Mouse (Mus musculus): ENCODE data around the gene Pltp. TPM values are rescaled to one million over a fixed set of nuclear protein-coding genes. Genes with fewer than 3 reads are reported as not detected.
A peak's percentile ranks its signal among the peaks of the same experiment; 100 is the strongest.
"Not testable (repeated sequence)": the region's sequence is repeated elsewhere in the genome, so short reads cannot be mapped to it uniquely, and the experiment has no call there.

Gene Pltp
- total RNA-seq, 2 experiments from 2014 or later, result 63.8 to 79.4 TPM

DNA sequence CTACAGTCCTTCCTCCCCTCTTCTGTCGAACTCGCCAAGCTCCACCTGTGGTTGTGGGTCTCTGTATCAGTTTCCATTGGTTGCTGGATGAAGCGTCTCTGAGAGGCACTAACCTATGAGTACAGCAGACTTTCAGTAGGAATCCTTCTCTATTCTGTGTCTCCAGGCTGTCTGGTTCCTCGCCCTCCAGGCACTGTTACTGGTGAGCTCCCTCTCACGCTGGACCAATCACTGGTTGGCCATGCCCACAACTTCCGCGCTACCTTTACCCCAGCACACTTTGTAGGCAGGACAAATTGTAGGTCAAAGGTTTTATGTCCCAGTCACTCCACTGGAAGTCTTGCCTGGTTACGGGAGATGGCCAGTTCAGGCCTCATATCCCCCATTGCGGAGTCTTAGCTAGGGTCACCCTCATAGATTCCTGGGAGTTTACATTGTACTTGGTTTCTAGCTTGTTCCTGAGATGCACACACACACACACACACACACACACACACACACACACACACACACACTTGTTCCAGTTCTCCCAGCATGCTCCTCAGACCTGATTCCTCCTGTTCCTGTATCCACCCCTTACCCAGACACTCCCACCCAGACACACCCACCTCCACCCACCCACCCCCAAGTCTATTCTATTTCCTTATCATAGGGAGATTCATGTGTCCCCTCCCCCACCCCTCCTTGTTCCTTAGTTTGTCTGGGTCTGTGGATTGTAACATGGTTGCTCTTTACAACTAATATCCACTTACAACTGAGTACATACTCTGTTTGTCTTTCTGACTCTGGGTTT is 2.3 kb upstream of the Pltp start:
- intact Hi-C loops (cut with DNase I), result no loop called here
- no peak for DNase-seq (ENCODE audit: extremely low spot score in 1 of 2, low spot score in 2 of 2)

DNA sequence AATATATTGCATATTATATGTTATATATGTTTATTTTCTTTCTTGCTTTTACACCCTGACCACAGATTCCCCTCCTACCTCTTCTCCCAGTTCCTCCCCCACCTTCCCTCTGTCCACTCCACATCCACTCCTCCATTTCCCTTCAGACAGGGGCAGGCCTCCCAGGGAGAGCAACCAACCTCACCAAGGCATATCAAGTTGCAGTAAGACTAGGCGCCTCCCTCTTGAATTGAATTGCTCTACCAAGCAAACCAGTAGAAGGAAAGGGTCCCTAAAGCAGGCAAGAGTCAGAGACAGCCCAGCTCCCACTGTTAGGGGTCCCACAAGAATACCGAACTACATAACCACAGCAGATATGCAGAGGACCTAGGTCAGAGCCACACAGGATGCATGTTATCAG is 1.6 kb upstream of the Pltp start:
- intact Hi-C loops (cut with DNase I), result no loop called here
- DNase-seq (ENCODE audit: extremely low spot score in 1 of 2, low spot score in 2 of 2), result no peak

DNA sequence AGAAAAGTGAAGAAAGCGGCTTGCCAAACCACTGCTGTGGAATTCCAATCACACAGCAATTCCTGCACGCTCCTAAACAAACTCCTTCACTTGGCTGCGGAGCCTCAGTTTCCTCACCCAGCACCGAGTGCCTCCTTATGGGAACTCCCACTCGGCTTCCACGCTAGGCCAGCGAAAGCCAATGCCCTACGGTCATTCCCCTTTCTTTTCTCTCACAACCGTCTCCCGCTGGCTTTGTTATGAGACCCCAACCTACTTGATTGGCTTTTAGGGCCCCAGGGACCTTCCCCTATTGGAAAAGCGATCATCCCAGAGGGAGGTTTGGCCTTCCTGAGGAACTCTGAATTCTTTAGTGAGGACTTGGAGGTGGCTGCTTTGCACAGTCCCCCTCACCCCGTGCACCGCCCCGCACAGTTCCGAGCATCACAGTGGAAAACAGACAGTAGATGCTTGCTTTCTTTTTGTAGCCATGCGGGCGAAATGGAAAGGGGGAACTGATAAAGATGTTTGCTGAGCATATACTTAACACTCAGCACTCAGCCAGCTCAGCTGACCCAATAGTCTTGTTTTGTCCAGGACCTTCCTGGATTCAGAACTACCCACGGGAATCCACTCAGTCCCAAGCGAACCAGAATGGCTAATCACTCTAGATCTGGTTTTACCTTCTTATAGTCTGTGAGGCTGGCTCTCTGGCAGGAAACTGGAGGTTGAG is 487 bp upstream of the Pltp start:
- DNase-seq (ENCODE audit: extremely low spot score in 1 of 2, low spot score in 2 of 2), result no peak
- intact Hi-C loops (cut with DNase I), result no loop called here

DNA sequence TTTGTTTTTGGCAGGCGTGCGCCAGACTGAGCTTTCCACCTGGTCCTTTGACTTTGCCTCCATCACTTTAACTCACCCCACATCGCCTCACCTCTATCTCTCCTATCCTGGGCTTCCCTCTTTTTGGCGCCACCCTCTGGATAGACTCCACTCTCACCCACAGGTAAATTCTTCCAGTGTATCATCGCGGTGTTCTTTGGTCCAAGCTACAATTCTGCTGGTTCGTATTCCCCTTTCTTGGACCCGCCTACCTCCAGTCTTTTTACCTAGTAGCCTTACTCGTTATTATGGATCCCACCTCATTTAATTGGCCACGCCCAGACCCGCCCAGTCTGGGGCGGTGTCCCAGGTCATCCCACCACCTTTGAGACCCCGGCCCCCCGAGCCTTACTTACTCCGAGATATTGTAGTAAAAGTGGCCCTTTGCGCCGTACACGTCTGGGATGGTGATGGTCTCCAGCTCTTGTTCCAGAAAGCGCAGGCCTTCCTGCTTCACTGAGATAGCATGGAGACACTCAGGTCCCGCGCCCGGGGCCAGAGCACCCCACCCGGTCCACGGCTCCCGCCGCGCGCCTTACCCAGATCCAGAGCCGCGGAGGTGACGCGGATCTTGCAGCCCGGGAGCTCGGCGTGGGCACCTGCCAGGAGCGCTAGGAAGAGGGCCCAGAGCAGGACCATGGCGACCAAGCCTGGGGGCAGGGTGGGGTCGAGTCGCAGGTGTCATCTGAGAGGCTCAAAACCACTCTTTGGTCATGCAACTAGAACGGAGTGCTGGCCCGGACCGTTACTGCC is 1.0 kb downstream of the Pltp start:
- intact Hi-C loops (cut with DNase I), result no loop called here
- DNase-seq (ENCODE audit: extremely low spot score in 1 of 2, low spot score in 2 of 2), result peak in 1 of 2 experiments; percentile 53

DNA sequence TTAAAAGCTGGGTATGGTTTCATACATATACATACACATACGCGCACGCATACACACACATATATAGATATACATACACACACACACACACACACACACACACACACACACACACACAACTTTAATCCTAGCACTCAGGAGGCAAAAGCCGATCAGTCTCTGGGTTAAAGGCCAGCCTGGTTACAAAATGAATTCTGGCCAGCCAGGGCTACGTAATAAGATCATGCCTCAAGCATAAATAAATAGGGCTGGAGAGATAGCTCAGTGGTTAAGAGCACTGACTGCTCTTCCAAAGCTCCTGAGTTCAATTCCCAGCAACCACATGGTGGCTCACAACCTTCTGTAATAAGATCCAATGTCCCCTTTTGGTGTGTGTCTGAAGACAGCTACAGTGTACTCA is 1.9 kb downstream of the Pltp start:
- DNase-seq (ENCODE audit: extremely low spot score in 1 of 2, low spot score in 2 of 2); intact Hi-C loops (cut with DNase I): not testable (repeated sequence)

DNA sequence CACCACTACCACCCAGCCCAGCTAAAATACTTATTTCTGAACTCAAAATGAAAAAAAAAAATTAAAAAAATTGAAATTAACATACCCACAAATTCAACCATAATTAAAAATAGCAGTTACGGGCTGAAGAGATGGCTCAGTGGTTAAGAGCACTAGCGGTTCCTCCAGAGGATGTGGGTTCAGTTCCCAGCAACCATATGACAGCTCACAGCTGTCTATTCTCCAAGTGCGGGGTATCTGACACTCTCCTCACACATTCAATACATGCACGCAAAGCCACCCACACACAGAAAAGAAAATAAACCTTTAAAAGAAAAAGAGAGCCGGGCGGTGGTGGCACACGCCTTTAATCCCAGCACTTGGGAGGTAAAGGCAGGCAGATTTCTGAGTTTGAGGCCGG is 7.5 kb downstream of the Pltp start:
- intact Hi-C loops (cut with DNase I), result no loop called here
- no peak for DNase-seq (ENCODE audit: extremely low spot score in 1 of 2, low spot score in 2 of 2)

DNA sequence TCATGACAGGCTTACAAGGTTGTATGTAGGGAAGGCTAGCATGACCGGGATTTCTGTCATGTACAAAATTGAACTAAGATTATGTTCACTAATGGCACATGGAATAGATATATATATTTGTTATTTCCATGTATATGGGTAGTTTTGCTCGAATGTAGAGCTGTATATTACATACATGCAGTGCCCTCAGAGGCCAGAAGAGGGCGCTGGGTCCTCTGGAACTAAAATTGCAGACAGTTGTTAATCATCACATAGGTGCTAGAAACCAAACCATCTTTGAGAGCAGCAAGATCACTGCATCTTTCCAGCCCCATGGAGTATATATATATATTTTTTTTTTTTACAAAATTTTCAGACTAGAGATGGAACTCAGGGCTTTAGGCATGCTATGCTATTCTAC is 11.7 kb downstream of the Pltp start:
- intact Hi-C loops (cut with DNase I), result no loop called here

DNA sequence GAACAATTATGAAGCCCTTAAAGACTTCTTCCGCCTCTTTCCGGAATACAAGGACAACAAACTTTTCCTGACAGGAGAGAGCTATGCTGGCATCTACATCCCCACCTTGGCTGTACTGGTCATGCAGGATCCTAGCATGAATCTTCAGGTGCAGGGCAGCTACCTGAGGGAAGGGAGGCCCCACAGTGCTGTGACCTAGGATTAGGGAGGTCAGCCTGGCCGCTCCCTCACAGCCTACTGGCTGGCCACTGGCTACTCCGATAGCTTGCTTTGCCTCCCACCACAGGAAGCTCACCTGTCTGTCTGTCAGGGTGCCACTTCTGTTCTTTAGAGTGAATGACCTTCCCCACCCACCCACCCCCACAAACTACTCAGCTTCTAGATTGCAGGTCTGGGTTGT is 22.3 kb downstream of the Pltp start:
- no peak for DNase-seq (ENCODE audit: extremely low spot score in 1 of 2, low spot score in 2 of 2)
- intact Hi-C loops (cut with DNase I), result no loop called here

More for the DNA sequence above, 11.7 kb downstream of the Pltp start:
- DNase-seq (ENCODE audit: extremely low spot score in 1 of 2, low spot score in 2 of 2), result no peak

DNA sequence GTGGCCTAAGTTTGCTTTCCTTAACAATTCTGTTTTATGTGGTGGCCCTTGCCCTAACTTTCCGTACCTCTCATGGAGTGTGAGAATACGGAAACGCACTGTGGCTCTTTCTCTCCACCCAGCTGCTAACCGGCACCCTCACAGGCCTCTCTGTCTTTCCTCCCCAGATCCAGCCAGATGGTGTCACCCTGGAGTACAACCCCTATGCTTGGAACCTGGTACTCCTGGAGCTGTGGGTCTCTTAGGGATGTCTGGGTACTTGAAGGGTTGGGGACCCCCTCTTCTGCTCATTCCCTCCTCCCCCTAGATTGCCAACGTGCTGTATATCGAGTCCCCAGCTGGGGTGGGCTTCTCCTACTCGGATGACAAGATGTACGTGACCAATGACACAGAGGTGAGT is 23.0 kb downstream of the Pltp start:
- intact Hi-C loops (cut with DNase I), result no loop called here
- DNase-seq (ENCODE audit: extremely low spot score in 1 of 2, low spot score in 2 of 2), result no peak

DNA sequence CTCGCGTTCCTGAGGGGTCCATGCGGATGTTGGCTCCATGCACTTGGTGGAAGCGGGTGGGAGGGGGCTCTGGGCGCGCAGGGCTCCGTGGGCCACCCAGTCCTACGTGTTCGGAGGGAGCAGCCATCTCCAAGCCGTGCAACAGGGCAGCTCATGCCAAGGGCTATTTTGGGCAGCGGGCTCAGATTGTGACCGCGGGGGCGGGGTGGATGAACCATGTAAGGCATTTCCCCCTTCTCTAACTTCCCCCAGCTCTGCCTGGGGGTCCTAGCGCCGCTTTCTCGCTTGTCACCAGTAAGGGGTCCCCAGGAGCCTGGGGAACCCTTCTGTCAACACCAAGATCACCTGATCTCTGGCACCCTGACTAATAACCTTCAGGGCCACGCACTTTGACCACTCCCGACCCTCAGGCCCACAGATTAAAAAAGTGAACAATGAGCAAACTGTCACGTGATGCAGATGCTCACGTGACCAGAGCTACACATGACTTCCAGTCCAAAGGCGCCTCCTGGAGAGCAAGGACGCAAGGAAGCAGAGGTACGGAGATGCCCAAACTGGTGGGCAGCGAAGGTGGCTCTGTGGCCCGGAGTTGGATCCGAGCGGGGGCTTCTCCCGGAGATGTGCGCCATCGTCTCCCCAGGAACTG is 24.1 kb downstream of the Pltp start, which contains the start of gene Neurl2:
Gene Neurl2 (minus strand): TSS at position 143 of the 646 bp plus-strand sequence.
- DNase-seq (ENCODE audit: extremely low spot score in 1 of 2, low spot score in 2 of 2), result peak; percentile 94
- intact Hi-C loops (cut with DNase I), result loop anchor here (2.0 kb wide), 1 partner anchor 45 kb away; the partner anchor contains the start of gene Pcif1

DNA sequence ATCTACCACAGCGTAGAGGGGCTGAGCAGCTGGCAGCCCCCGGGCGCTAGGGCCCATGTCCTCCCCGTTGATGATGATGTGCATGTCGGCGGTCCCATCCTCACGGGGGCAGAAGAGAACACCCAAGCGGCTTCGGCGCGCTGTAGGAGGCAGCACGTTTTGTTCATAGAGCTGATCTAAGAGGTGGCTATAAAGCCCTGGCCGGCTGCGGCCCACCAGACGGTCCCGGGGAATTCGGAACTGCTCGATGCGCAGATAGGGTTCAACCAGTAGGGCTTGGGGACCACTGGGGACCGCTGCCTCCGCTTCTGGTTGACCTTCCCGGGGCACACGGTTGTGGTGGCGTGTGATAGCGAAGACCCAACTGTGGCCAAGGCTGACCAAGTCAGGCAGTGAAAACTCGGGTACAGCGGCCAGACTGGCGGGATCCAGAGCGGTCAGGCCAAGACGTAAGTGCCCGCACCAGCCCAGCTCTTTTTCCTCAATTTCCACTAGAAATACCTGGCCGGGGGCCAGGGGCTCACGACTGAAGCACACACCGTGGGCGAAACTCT is 24.7 kb downstream of the Pltp start, which contains the start of gene Ctsa:
Gene Ctsa (plus strand): TSS at position 126 of the 554 bp plus-strand sequence.
- DNase-seq (ENCODE audit: extremely low spot score in 1 of 2, low spot score in 2 of 2), result peak; percentile 68 to 87
- intact Hi-C loops (cut with DNase I), result loop anchor here (2.0 kb wide), 1 partner anchor 46 kb away; the partner anchor contains the start of gene Pcif1

DNA sequence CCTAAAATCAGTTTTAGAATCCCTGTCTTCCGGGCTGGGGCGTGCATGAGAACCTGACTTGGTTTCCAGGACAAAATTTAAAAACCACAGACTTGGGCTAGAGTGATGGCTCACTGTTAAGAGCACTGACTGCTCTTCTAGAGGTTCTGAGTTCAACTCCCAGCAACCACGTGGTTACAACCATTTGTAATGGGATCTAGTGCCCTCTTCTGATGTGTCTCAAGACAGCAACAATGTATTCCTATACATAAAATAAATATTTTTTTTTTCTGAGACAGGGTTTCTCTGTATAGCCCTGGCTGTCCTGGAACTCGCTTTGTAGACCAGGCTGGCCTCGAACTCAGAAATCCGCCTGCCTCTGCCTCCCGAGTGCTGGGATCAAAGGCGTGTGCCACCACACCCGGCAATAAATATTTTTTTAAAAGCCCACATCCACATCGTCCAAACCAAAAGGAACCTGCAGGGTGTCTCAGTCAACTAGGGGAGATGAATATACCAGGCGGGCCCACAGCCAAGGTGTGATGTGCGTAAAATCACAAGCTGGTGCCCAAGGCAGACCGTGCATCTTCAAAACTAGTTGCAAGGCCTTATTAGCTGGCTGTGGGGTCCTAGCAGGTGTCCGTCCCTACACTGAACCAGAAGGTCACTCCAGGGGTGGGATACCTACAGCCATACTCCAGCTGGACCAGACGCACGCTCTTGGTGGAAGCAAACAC is 25.3 kb downstream of the Pltp start:
- DNase-seq (ENCODE audit: extremely low spot score in 1 of 2, low spot score in 2 of 2), result no peak
- intact Hi-C loops (cut with DNase I), result loop anchor here (2.0 kb wide), 1 partner anchor 47 kb away; the partner anchor contains the start of gene Pcif1

DNA sequence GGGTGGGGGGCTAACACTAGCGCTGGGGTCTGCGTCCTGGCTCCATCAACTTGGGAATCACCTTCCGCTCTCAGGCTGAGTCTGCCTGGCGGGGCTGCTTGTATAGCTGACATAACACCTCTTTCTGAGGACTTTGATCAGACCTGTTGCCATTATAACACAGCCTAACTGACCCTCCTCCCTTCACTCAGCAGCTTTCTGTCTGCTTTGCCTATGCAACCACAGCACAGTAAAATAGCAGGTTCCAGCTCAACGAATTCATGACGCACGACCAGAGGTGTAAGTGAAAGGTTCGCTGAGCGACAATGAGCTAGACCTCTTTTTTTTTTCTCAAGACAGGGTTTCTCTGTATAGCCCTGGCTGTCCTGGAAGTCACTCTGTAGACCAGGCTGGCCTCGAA is 26.5 kb downstream of the Pltp start:
- intact Hi-C loops (cut with DNase I), result no loop called here
- DNase-seq (ENCODE audit: extremely low spot score in 1 of 2, low spot score in 2 of 2), result no peak

DNA sequence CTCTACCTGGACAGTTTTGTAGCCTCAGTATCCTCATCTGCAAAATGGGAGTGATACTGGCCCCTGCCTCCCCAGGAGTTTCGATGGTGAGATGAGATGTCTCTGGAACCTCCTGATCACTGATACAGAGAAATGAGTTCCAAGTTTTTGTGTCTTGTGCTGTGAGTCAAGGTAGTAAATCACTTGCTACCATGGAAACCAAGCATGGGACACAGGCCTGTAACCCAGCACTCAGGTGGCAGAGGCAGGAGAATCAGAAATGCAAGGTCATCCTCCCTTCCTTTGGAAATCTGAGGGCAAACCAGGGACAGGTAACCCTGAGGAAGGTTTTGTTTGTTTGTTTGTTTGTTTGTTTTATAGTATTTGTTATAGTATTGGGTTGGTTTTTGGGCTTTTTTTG is 28.4 kb downstream of the Pltp start:
- no peak for DNase-seq (ENCODE audit: extremely low spot score in 1 of 2, low spot score in 2 of 2)
- intact Hi-C loops (cut with DNase I), result no loop called here

DNA sequence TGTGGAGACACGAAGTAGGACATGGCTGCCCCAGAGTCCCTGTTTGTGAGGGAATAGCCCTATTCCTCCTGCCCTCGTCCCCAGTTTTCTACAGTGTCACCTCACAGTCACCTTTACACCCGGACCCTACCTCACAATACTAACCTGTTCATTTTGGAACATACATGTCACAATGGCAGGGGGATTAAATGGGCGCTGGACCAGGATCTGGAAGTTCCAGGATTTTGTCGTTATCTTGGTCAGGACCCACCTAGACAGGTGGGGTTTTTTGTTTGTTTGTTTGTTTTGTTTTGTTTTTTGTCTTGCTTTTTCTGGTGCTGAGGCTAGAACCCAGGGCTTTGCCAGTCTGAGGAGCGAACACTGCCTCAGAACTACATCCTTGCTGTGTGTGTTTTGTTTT is 29.1 kb downstream of the Pltp start, which contains the start of gene Spata25:
Gene Spata25 (minus strand): TSS at position 101 of the 400 bp plus-strand sequence.
- no peak for DNase-seq (ENCODE audit: extremely low spot score in 1 of 2, low spot score in 2 of 2)
- intact Hi-C loops (cut with DNase I), result no loop called here

DNA sequence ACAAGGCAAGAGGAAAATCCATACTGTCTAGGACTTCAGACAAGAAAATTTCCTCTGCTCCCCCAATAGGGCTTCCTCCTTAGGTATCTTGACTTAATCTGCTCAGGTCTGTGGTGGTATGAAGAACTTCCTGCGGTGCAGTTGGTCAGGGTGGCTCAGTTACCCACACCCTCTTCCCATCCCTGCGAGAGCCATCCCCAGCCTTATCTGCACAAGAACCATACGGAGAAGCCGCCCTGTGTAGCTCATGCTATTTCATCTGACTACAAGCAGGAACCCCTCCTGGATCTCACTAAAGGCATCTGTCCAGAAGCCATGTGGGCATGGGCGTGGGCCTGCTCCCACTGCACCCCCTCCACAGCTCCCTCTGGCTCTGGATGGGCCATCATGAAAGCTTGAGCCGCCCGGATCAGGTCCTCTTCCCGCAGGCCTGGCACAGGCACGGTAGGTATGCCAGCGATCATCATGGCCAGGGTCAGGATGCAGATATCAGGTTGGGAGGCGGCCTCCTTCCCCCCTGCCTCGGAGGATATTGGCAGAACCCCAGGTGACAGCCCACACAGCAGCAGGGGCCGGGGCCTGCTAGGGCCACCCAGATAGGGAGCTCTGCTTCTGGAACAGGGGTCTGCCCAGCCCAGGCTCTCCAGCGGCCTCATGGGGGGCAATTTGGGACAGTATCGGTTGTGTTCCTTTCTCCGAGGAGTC is 30.2 kb downstream of the Pltp start:
- intact Hi-C loops (cut with DNase I), result no loop called here
- DNase-seq (ENCODE audit: extremely low spot score in 1 of 2, low spot score in 2 of 2), result no peak

DNA sequence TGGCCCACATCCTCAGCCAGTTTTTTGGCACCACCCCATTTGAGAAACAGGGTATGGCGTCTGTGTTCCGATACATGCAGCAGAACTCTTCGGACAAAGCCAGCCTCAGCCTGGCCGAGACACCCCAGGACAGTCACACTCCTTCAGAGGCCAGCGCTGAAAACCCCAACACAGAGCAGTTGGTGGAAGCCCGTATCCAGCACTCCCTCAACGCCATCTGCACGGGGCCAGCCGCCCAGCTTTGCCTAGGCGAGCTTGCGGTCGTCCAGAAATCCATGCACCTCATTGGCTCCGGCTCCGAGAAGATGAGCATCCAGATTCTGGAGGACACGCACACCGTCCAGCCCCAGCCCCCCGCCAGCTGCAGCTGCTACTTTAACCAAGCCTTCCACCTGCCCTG is 32.0 kb downstream of the Pltp start:
- intact Hi-C loops (cut with DNase I), result no loop called here
- DNase-seq (ENCODE audit: extremely low spot score in 1 of 2, low spot score in 2 of 2), result no peak
